Mouse (Mus musculus) midbrain, embryonic 16.5 days (tissue): ENCODE data around the gene Etl4. TPM values are rescaled to one million over a fixed set of nuclear protein-coding genes. Genes with fewer than 3 reads are reported as not detected.

ENCODE experiments used
- ATAC-seq: fragments of 200-750 bp; cut with Nextera tagmentation; 2 replicates; pipeline ENCODE4 v1.8.0; 2017; ENCODE audit warnings: moderate TSS enrichment
- H3K27ac ChIP-seq: fragments of 300-500 bp; sonication (generic); 2 replicates; pipeline ENCODE4 v1.5.1; 2014; ENCODE audit warnings: mild to moderate bottlenecking, low read length, mixed read lengths
- H3K27me3 ChIP-seq: fragments of 300-500 bp; sonication (generic); 2 replicates; pipeline ENCODE4 v1.6.1; 2014; ENCODE audit warnings: low read depth, low read length, mixed read lengths; ENCODE audit not compliant: control insufficient read depth, insufficient read depth
- H3K36me3 ChIP-seq: fragments of 300-500 bp; sonication (generic); 2 replicates; pipeline ENCODE4 v1.6.1; 2014; ENCODE audit warnings: mild to moderate bottlenecking, low read length, moderate library complexity, mixed read lengths; ENCODE audit not compliant: control insufficient read depth, insufficient read depth
- H3K4me1 ChIP-seq: fragments of 300-500 bp; sonication (generic); 2 replicates; pipeline ENCODE4 v1.6.1; 2014; ENCODE audit warnings: mild to moderate bottlenecking, low read length, mixed read lengths; ENCODE audit not compliant: control insufficient read depth, insufficient read depth
- H3K4me2 ChIP-seq: fragments of 300-500 bp; sonication (generic); 2 replicates; pipeline ENCODE4 v1.6.1; 2014; ENCODE audit warnings: mild to moderate bottlenecking, low read length, mixed read lengths
- H3K4me3 ChIP-seq: fragments of 300-500 bp; sonication (generic); 2 replicates; pipeline ENCODE4 v1.5.1; 2014; ENCODE audit warnings: low read depth, mild to moderate bottlenecking, low read length, moderate library complexity, mixed read lengths
- H3K9ac ChIP-seq: fragments of 300-500 bp; sonication (generic); 2 replicates; pipeline ENCODE4 v1.6.1; 2014; ENCODE audit warnings: low read depth, low read length, mixed read lengths
- H3K9me3 ChIP-seq: fragments of 300-500 bp; sonication (generic); replicated peaks from 2 replicates; pipeline ENCODE4 v1.6.1; 2014; ENCODE audit warnings: mild to moderate bottlenecking, low read length, mixed read lengths; ENCODE audit not compliant: control insufficient read depth, poor library complexity, severe bottlenecking
- WGBS: fragments of 180-500 bp; shearing (Covaris S2); extraction: QIAGEN DNeasy Blood & Tissue Kit; methylation state at CpG from one replicate; pipeline ENCODE4 v1.1.7; 2014; 5-methylcytosine and 5-hydroxymethylcytosine counted together
- polyA plus RNA-seq: library from polyadenylated mRNA; unstranded; fragments of >200 nt; fragmentation: Nextera tagmentation; extraction: Ambion mirVana; gene quantifications from 2 replicates; pipeline ENCODE4 v1.2.1, GENCODE M21; 2015

The Etl4 gene
- polyA plus RNA-seq, 1 experiment from 2014 or later, result 4.9 TPM

DNA sequence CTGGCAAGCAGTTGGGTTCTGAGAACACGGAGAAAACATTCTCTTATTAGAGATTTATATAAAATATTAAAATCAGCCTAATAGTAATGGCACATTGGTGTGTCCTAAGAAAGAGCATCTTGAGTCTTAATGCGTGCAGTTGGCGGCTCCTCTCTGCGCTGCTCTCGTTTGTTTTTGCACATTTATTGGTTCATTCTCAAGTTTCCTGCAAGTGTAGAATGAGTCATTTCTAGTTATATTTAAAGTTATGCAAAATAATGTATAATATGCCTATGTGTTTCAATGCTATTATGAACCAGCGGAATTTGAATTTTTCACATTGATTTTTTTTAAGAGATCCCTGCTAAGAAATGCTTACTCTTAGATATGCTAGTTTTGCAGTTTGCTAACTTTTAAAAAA, 35.6 kb downstream of the Etl4 start:
- Histone ChIP-seq H3K9ac (no peak overlapping the region), H3K9me3 (no peaks in the 10 kb centered on the region), H3K36me3 (no peaks in the 10 kb centered on the region), H3K4me1 (no peaks in the 10 kb centered on the region), H3K4me2 (no peak overlapping the region), H3K4me3 (no peak overlapping the region), H3K27me3 (no peaks in the 10 kb centered on the region), H3K27ac (no peak overlapping the region)
- ATAC-seq, result no peak
- WGBS, result 95% methylated on average over 6 of the region's 6 CpGs

GRCm38 (mm10) chr2:19953028-19953427, 43.4 kb downstream of the Etl4 start:
- Histone ChIP-seq H3K4me2 (no peak overlapping the region), H3K36me3 (no peaks in the 10 kb centered on the region), H3K4me1 (no peaks in the 10 kb centered on the region), H3K27ac (no peak overlapping the region), H3K4me3 (no peak overlapping the region), H3K9ac (no peak overlapping the region), H3K9me3 (no peaks in the 10 kb centered on the region), H3K27me3 (no peaks in the 10 kb centered on the region)
- ATAC-seq, result no peak
- 29% methylated on average over 2 of the region's 2 CpGs for WGBS

- ATAC-seq, result no peak
- WGBS, result 60% methylated on average over 7 of the region's 7 CpGs
- H3K9ac ChIP-seq, result no peak overlapping the region
These were observed 56.9 kb downstream of the Etl4 start for GRCm38 (mm10) chr2:19966445-19966844.

GRCm38 (mm10) chr2:20037671-20038070, 128.1 kb downstream of the Etl4 start:
- H3K9ac ChIP-seq, result no peak overlapping the region
- H3K4me2 ChIP-seq, result no peak overlapping the region
- no peak overlapping the region for H3K4me3 ChIP-seq
- no peaks in the 10 kb centered on the region for H3K9me3 ChIP-seq
- no peaks in the 10 kb centered on the region for H3K27me3 ChIP-seq
- 88% methylated on average over 4 of the region's 4 CpGs for whole genome bisulfite sequencing
- H3K36me3 ChIP-seq, result no peaks in the 10 kb centered on the region
- no peak overlapping the region for H3K27ac ChIP-seq
- no peaks in the 10 kb centered on the region for H3K4me1 ChIP-seq
- ATAC-seq, result no peak

More at GRCm38 (mm10) chr2:19966445-19966844, 56.9 kb downstream of the Etl4 start:
- no peaks in the 10 kb centered on the region for H3K36me3 ChIP-seq
- no peaks in the 10 kb centered on the region for H3K9me3 ChIP-seq
- H3K4me2 ChIP-seq, result no peak overlapping the region
- no peak overlapping the region for H3K4me3 ChIP-seq
- no peaks in the 10 kb centered on the region for H3K27me3 ChIP-seq
- no peak overlapping the region for H3K27ac ChIP-seq
- H3K4me1 ChIP-seq, result no peaks in the 10 kb centered on the region

DNA sequence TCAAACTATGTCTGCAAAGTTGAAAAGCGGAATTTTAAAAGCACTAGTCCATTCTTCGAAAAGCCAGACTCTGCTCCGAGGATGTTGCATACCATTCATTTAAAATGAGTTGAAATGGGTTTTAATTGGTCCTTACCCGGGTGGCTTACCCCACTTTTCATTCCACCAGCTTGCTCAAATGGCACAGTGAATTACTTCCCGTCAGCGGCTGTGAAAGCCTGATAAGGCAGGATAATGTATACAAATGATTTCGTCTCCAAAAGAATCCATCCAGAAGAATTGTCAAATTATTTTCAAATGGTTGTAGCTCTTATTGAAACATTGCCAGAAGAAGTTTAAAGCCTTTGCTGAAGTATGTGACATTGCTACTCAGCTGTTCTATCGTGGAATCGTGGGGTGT, 162.8 kb downstream of the Etl4 start:
- H3K9ac ChIP-seq, result no peak overlapping the region
- WGBS, result 51% methylated on average over 9 of the region's 9 CpGs
- no peaks in the 10 kb centered on the region for H3K9me3 ChIP-seq
- no peak for ATAC-seq
- H3K4me3 ChIP-seq, result no peak overlapping the region
- H3K27ac ChIP-seq, result no peak overlapping the region
- no peaks in the 10 kb centered on the region for H3K36me3 ChIP-seq
- no peaks in the 10 kb centered on the region for H3K27me3 ChIP-seq
- H3K4me2 ChIP-seq, result no peak overlapping the region
- H3K4me1 ChIP-seq, result 0 out of 2 replicates have a peak, but pooled peaks cover 3% of the 10 kb centered on the region

DNA sequence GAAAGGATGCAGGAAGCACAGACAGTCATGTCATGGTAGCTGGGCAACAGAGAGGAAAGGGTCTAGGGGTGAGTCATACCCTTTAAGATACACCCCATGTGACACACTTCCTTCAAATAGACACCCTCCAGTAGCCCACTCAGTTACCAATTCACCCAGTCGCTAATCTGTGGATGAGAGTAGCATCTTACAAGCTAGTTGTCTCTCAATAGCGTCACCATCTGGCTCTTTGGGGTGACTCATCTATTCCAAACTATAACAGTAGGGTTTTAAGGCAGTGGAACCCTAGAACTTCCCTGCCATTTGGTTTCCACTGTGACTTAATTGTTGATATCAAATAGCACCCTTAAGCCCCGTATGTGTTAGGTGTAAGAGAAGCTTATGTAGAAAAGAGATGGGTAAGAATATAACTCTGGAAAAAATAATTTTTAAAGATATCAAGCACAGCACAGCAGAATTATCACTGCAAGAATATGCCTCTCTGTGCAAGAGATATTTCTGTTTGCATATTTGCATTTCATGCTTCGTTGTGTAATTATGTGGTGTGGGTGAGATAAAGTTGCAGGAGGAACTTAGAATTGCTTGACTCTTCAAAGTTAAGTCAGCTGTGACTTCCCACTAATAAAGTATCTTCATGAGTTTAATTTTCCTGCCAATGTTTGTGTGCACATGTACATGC, 166.7 kb downstream of the Etl4 start:
- no peak overlapping the region for H3K27ac ChIP-seq
- H3K4me1 ChIP-seq, result 0 out of 2 replicates have a peak, but pooled peaks cover 3% of the 10 kb centered on the region
- H3K27me3 ChIP-seq, result no peaks in the 10 kb centered on the region
- no peaks in the 10 kb centered on the region for H3K36me3 ChIP-seq
- ATAC-seq, result no peak
- H3K4me2 ChIP-seq, result no peak overlapping the region
- no peak overlapping the region for H3K4me3 ChIP-seq
- H3K9me3 ChIP-seq, result no peaks in the 10 kb centered on the region
- no peak overlapping the region for H3K9ac ChIP-seq
- 85% methylated on average over 4 of the region's 4 CpGs for whole genome bisulfite sequencing

DNA sequence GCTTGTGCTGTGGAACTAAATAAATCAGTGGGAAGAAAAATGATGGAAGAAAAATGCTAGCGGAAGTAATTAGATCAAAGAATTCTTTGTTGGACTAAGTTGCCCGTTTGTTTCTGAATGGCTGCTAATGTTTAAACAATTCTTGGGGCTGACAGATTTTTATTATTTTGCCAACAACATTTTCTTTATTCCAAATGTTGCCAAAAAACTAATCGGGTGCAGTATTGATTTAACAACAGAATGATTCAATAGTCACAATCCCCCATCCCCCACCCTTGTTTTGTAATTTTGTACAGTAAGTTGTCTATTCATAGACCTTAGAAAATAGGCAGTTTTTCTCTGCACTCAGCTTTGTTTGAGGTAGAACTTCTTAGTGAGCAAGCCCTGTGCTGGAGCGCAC, 175.2 kb downstream of the Etl4 start:
- Histone ChIP-seq H3K9ac (no peak overlapping the region), H3K9me3 (no peaks in the 10 kb centered on the region), H3K4me1 (no peaks in the 10 kb centered on the region), H3K27me3 (no peaks in the 10 kb centered on the region), H3K4me3 (no peak overlapping the region), H3K27ac (no peak overlapping the region), H3K4me2 (no peak overlapping the region), H3K36me3 (no peaks in the 10 kb centered on the region)
- no peak for ATAC-seq
- WGBS, result 85% methylated on average over 4 of the region's 4 CpGs

DNA sequence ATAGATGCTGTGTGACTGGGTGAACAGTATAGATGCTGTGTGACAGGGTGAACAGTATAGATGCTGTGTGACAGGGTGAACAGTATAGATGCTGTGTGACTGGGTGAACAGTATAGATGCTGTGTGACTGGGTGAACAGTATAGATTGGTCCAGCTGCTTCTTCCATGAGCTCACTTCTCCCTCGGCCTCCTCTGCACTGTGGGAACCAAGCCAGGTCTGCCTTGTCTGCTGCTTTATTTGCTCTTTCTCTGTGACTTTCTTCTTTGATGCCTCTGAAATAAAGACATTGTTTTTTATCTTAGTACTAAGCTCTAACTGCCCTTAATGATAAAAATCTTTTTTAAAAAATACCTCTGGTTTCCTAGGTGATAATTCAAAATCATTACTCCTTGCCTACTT, 195.9 kb downstream of the Etl4 start:
- Histone ChIP-seq H3K27ac (no peak overlapping the region), H3K4me1 (no peaks in the 10 kb centered on the region), H3K9me3 (no peaks in the 10 kb centered on the region), H3K4me3 (no peak overlapping the region), H3K36me3 (no peaks in the 10 kb centered on the region), H3K4me2 (no peak overlapping the region), H3K9ac (no peak overlapping the region), H3K27me3 (no peaks in the 10 kb centered on the region)
- 64% methylated on average over 1 of the region's 1 CpGs for WGBS
- ATAC-seq, result no peak

DNA sequence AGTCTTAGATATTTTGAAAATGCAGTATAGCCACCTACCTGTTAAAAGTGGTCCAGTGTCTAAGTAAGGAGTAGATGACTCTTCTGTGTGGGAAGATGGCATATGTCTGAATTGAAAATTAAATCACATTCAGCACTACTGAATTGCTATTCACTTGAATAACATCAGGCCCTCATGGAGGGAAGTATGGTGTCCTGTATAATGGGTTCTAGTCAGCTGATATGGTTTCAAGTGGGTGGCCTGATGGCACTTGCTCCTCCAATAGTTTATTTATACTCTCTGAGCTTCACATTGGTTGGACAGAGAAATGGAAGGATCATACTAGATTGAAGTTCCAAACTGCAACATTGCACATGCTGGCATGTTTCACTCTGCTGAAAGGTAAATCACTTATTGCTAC, 202.1 kb downstream of the Etl4 start:
- Histone ChIP-seq H3K9me3 (no peaks in the 10 kb centered on the region), H3K36me3 (no peaks in the 10 kb centered on the region), H3K9ac (no peak overlapping the region), H3K27me3 (no peaks in the 10 kb centered on the region), H3K27ac (no peak overlapping the region), H3K4me3 (no peak overlapping the region), H3K4me2 (no peak overlapping the region), H3K4me1 (no peaks in the 10 kb centered on the region)
- no peak for ATAC-seq
